Mouse (Mus musculus) stomach, postnatal 0 days (tissue): ENCODE results near the gene Npdc1. TPM values are rescaled to one million over a fixed set of nuclear protein-coding genes. Genes with fewer than 3 reads are reported as not detected.
A peak's percentile ranks its signal among the peaks of the same experiment; 100 is the strongest.

Experiments
- ATAC-seq: fragments of 200-750 bp; cut with Nextera tagmentation; 2 replicates; pipeline ENCODE4 v1.8.0; 2017; ENCODE audit not compliant: low FRiP score, low TSS enrichment
- DNase-seq: peaks from one replicate; pipeline ENCODE4 v3.0.0-alpha.2; 2016; ENCODE audit warnings: low spot score
- H3K27ac ChIP-seq: fragments of 300-500 bp; sonication (generic); replicated peaks from 2 replicates; pipeline ENCODE4 v1.5.1; 2014; ENCODE audit warnings: mild to moderate bottlenecking, control low read depth
- H3K27me3 ChIP-seq: fragments of 300-500 bp; sonication (generic); 2 replicates; pipeline ENCODE4 v1.6.1; 2014; ENCODE audit warnings: low read length; ENCODE audit not compliant: control insufficient read depth, insufficient read depth
- H3K36me3 ChIP-seq: fragments of 300-500 bp; sonication (generic); 2 replicates; pipeline ENCODE4 v1.6.1; 2014; ENCODE audit warnings: low read length, mixed read lengths; ENCODE audit not compliant: control insufficient read depth, insufficient read depth
- H3K4me1 ChIP-seq: fragments of 300-500 bp; sonication (generic); replicated peaks from 2 replicates; pipeline ENCODE4 v1.6.1; 2014; ENCODE audit warnings: antibody characterized with exemption; ENCODE audit not compliant: control insufficient read depth, insufficient read depth
- H3K4me2 ChIP-seq: fragments of 300-500 bp; sonication (generic); replicated peaks from 2 replicates; pipeline ENCODE4 v1.6.1; 2014; ENCODE audit warnings: low read depth, mild to moderate bottlenecking, control low read depth, moderate library complexity
- H3K4me3 ChIP-seq: fragments of 300-500 bp; sonication (generic); 2 replicates; pipeline ENCODE4 v1.5.1; 2014; ENCODE audit warnings: low read depth, low read length, control low read depth
- H3K9ac ChIP-seq: fragments of 300-500 bp; sonication (generic); 2 replicates; pipeline ENCODE4 v1.6.1; 2014; ENCODE audit warnings: mild to moderate bottlenecking, low read length, control low read depth, mixed read lengths
- H3K9me3 ChIP-seq: fragments of 300-500 bp; sonication (generic); 2 replicates; pipeline ENCODE4 v1.6.1; 2016; ENCODE audit warnings: low read length; ENCODE audit not compliant: control insufficient read depth
- CTCF ChIP-seq: IDR thresholded peaks from 2 replicates; pipeline ENCODE4 v1.5.1; 2016; ENCODE audit warnings: antibody characterized with exemption, low read depth, mild to moderate bottlenecking, moderate library complexity
- EP300 ChIP-seq: optimal IDR thresholded peaks from 2 replicates; pipeline ENCODE3; 2016; ENCODE audit warnings: antibody characterized with exemption
- WGBS: fragments of 180-500 bp; shearing (Covaris S2); extraction: QIAGEN DNeasy Blood & Tissue Kit; methylation state at CpG from one replicate; pipeline ENCODE4 v1.1.7; 2014; 5-methylcytosine and 5-hydroxymethylcytosine counted together
- polyA plus RNA-seq: library from polyadenylated mRNA; unstranded; fragments of >200 nt; fragmentation: Nextera tagmentation; extraction: Ambion mirVana; gene quantifications from 2 replicates; pipeline ENCODE4 v1.2.1, GENCODE M21; 2015

Npdc1 gene
- polyA plus RNA-seq, 1 experiment from 2014 or later, result 53.0 TPM

DNA sequence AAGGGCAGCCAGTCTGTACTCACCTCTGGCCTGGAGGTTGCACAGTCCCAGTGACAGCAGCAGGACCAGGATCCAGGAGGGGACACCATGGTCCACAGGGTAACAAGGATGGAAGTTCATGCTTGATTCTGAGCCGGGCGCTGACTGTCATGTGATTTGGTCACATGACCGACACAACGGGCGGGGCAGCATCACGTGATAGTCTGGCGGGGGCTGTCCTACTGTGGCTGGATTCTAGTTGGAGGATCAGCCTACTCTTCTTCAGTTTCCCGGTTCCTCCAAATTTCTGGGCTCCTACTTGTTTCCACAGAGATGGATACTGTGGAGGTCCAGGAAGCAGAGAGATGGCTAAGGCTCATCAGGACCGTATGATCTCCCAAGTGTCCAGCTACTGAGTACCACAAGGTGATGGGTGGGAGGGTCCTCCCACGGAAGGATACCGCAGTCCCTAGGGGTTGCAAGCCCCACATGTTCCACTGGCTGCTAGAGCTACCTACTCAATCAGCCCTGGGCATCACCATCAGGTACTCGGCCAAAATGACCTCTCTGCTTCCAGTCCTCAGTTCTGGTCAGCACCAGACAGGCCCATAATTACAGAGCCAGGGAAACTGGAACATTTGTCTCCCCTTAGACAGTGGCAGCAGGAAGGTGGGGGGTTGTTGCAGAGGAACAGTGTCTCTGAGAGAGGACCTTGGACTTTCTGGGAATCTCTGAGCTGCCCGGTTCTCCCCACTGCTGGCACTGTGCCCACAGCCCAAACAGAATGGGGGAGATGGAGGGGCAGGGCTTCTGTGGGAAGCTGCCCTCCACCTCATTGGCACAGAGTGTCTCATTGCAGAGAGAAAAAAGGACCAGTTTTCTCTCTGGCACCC, 42.7 kb upstream of the Npdc1 start, which contains the start of gene Dpp7:
Dpp7 (minus strand) TSS at position 152 of the 872 bp plus-strand sequence.
- Histone ChIP-seq H3K9ac (peak within 1 kb of the TSS; percentile 55), H3K9me3 (no peaks in the 10 kb centered on the region), H3K4me2 (peak within 1 kb of the TSS; percentile 73), H3K36me3 (peaks cover 11% of the 10 kb centered on the region), H3K4me1 (peaks cover 5% of the 10 kb centered on the region), H3K27me3 (no peaks in the 10 kb centered on the region), H3K27ac (no peak within 1 kb of the TSS), H3K4me3 (peak within 1 kb of the TSS; percentile 34)
- peak; percentile 79 for ATAC-seq
- peak; percentile 87 for DNase-seq
- no peak for TF ChIP-seq CTCF
- no peak for TF ChIP-seq EP300
- 5% methylated on average over 13 of the region's 13 CpGs for WGBS

DNA sequence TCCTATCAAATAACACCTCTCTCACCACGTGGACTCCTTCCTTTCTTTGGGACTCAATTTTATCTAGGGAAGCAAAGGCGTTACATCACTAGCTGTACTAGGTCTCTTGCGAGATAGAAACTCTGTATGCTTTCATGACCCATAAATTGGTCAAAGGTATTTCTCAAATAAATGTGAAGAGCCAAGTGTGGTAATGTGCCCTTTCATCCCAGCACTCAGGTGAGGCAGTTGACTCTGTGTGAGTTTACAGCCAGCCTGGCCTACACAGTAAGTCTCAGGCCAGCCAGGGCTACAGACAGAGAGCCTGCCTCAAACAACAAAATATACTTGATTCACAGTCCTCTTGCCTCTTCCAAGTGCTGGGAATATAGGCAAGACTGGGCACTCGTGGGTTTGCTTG, 39.3 kb upstream of the Npdc1 start:
- Histone ChIP-seq H3K4me1 (peaks cover 7% of the 10 kb centered on the region), H3K27me3 (no peaks in the 10 kb centered on the region), H3K9me3 (no peaks in the 10 kb centered on the region), H3K4me2 (no peak overlapping the region), H3K9ac (no peak overlapping the region), H3K4me3 (no peak overlapping the region), H3K36me3 (peaks cover 3% of the 10 kb centered on the region; the same call in 1 of the 2 replicates), H3K27ac (no peak overlapping the region)
- DNase-seq (no peak), ATAC-seq (no peak)
- TF ChIP-seq EP300 (no peak), CTCF (no peak)
- WGBS, result 77% methylated on average over 4 of the region's 4 CpGs

GRCm38 (mm10) chr2:25363478-25364178, 35.5 kb upstream of the Npdc1 start:
- Histone ChIP-seq H3K9me3 (no peaks in the 10 kb centered on the region), H3K36me3 (peaks cover 3% of the 10 kb centered on the region; the same call in 1 of the 2 replicates), H3K9ac (0 out of 2 replicates have a peak overlapping the region, but pooled peaks have one; percentile 0), H3K27me3 (no peaks in the 10 kb centered on the region), H3K4me1 (peaks cover 3% of the 10 kb centered on the region; the same call in 1 of the 2 replicates), H3K27ac (peak overlapping the region; percentile 78), H3K4me3 (no peak overlapping the region), H3K4me2 (0 out of 2 replicates have a peak overlapping the region, but pooled peaks have one; percentile 14)
- DNase-seq (peak; percentile 86), ATAC-seq (peak; percentile 90)
- no peak for TF ChIP-seq EP300
- no peak for TF ChIP-seq CTCF
- 36% methylated on average over 13 of the region's 13 CpGs for WGBS

DNA sequence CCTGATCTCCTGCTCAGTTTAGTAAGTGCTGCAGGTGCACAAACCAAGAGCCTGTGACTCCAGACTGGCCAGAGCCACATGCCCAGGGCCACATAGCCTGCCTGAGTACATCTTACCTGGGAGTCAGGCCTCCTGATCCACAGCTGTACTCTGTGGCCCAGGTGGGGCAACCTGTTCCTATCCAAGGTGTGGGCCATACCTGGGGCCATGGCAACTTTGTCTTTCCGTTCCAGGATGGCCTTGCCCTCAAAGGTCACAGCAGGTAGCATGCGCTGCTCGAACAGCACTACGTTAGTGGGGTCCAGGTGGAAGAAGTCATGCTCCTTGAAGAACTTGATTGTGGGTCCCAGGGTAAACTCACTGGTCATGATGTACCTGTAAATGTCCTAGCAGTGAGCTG, 34.8 kb upstream of the Npdc1 start:
- TF ChIP-seq EP300, result no peak
- no peak for TF ChIP-seq CTCF
- peak; percentile 11; the same call in 1 of the 2 replicates for ATAC-seq

DNA sequence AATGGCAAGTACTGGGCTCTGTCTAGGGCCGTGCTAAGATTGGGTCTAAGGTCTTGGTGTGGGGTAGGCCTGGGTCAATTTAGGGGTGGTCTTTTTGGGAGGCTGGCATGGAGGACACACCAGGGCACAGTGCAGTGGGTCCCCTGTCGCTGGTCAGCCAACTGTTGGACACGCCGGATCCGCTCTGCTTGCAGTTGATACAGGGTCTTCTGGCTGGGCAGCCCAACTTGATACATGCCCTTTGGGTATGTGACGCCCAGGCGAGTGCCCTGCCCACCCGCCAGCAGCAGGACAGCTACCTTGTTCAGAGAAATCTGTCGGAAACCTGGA, 34.4 kb upstream of the Npdc1 start:
- DNase-seq (no peak), ATAC-seq (peak; percentile 1; the same call in 1 of the 2 replicates)
- Histone ChIP-seq H3K4me3 (peak overlapping the region; percentile 68), H3K4me1 (peaks cover 3% of the 10 kb centered on the region; the same call in 1 of the 2 replicates), H3K27me3 (no peaks in the 10 kb centered on the region), H3K36me3 (peaks cover 3% of the 10 kb centered on the region; the same call in 1 of the 2 replicates), H3K4me2 (peak overlapping the region; percentile 95), H3K27ac (peak overlapping the region; percentile 78; the same call in 1 of the 2 replicates), H3K9me3 (no peaks in the 10 kb centered on the region), H3K9ac (peak overlapping the region; percentile 73; the same call in 1 of the 2 replicates)
- TF ChIP-seq EP300 (no peak), CTCF (no peak)
- WGBS, result 48% methylated on average over 9 of the region's 9 CpGs

More for the DNA sequence above, 34.8 kb upstream of the Npdc1 start:
- peak overlapping the region; percentile 78 for H3K27ac ChIP-seq
- H3K4me1 ChIP-seq, result peaks cover 3% of the 10 kb centered on the region; the same call in 1 of the 2 replicates
- WGBS, result 81% methylated on average over 4 of the region's 4 CpGs
- peak; percentile 30 for DNase-seq
- peak overlapping the region; percentile 68 for H3K4me3 ChIP-seq
- no peaks in the 10 kb centered on the region for H3K9me3 ChIP-seq
- H3K27me3 ChIP-seq, result no peaks in the 10 kb centered on the region
- peak overlapping the region; percentile 73; the same call in 1 of the 2 replicates for H3K9ac ChIP-seq
- peak overlapping the region; percentile 95 for H3K4me2 ChIP-seq
- H3K36me3 ChIP-seq, result peaks cover 3% of the 10 kb centered on the region; the same call in 1 of the 2 replicates
